ENCODE assay signal across 10 mouse cellular contexts in genomic region chr10:4268140-4268539, GRCm38 (mm10). TPM values are rescaled to one million over a fixed set of nuclear protein-coding genes. Genes with fewer than 3 reads are reported as not detected.
A peak's percentile ranks its signal among the peaks of the same experiment; 100 is the strongest.
DNase-seq lines count a peak whose midpoint lies in the region; ATAC-seq lines count a peak whose summit lies in the region.
"Had no signal": no experiment of that assay in that cellular context is flagged by ENCODE, and none has a peak within 500 bp of the region (broad histone marks: within the 10 kb centered on the region; RNA-seq: fewer than 3 reads in every experiment).

No protein-coding gene starts in this region.

- no peak for DNase-seq in heart, embryonic 10.5 days (ENCODE audit: low spot score)
- no peak for DNase-seq in midbrain, embryonic 10.5 days (ENCODE audit: low spot score)
- DNase-seq in left cerebral cortex, postnatal 25 days (ENCODE audit: low spot score in 2 of 2): no peak
- DNase-seq in urinary bladder, postnatal 10 days (ENCODE audit: low spot score): no peak
- DNase-seq: retina, postnatal 1 day; spleen, adult 18-20 months had no signal

- H3K4me3 ChIP-seq in heart, embryonic 14.5 days (ENCODE audit: control insufficient read depth in 1 of 2, insufficient read depth in 1 of 2, low read depth in 1 of 2, low read length in 2 of 2): no peak overlapping the region
- no peak overlapping the region for H3K4me3 ChIP-seq in heart, embryonic 10.5 days
- no peak overlapping the region for H3K4me3 ChIP-seq in midbrain, embryonic 13.5 days (replicated peaks)
- no peak overlapping the region for H3K4me3 ChIP-seq in midbrain, embryonic 10.5 days
- peak overlapping the region; percentile 72; the same call in 1 of the 2 replicates for H3K4me3 ChIP-seq in intestine, embryonic 16.5 days (ENCODE audit: low read length)
- H3K4me3 ChIP-seq in stomach, embryonic 16.5 days (replicated peaks; ENCODE audit: low read length): 0 out of 2 replicates have a peak overlapping the region, but pooled peaks have one; percentile 72

- H3K9me3 ChIP-seq in heart, embryonic 14.5 days (ENCODE audit: control insufficient read depth, low read length): no peaks in the 10 kb centered on the region
- no peaks in the 10 kb centered on the region for H3K9me3 ChIP-seq in heart, embryonic 10.5 days
- no peaks in the 10 kb centered on the region for H3K9me3 ChIP-seq in midbrain, embryonic 13.5 days
- no peaks in the 10 kb centered on the region for H3K9me3 ChIP-seq in midbrain, embryonic 10.5 days (replicated peaks)
- no peaks in the 10 kb centered on the region for H3K9me3 ChIP-seq in intestine, embryonic 16.5 days (ENCODE audit: control insufficient read depth, low read length)
- H3K9me3 ChIP-seq in stomach, embryonic 16.5 days (replicated peaks; ENCODE audit: control insufficient read depth, low read length): no peaks in the 10 kb centered on the region

- WGBS in heart, embryonic 14.5 days: 86% methylated on average over 7 of the region's 7 CpGs
- 89% methylated on average over 7 of the region's 7 CpGs for WGBS in heart, embryonic 10.5 days
- 98% methylated on average over 7 of the region's 7 CpGs for WGBS in midbrain, embryonic 13.5 days
- 95% methylated on average over 7 of the region's 7 CpGs for WGBS in midbrain, embryonic 10.5 days
- 91% methylated on average over 7 of the region's 7 CpGs for WGBS in intestine, embryonic 16.5 days
- 89% methylated on average over 7 of the region's 7 CpGs for WGBS in stomach, embryonic 16.5 days

- H3K27ac ChIP-seq in heart, embryonic 14.5 days (replicated peaks in 1 of 2; ENCODE audit: control insufficient read depth in 1 of 2, insufficient read depth in 1 of 2, low read depth in 2 of 2, low read length in 2 of 2): no peak overlapping the region
- no peak overlapping the region for H3K27ac ChIP-seq in heart, embryonic 10.5 days
- H3K27ac ChIP-seq in midbrain, embryonic 13.5 days: no peak overlapping the region
- no peak overlapping the region for H3K27ac ChIP-seq in midbrain, embryonic 10.5 days (replicated peaks)
- H3K27ac ChIP-seq in intestine, embryonic 16.5 days (ENCODE audit: low read length): no peak overlapping the region
- H3K27ac ChIP-seq in stomach, embryonic 16.5 days (ENCODE audit: low read length): no peak overlapping the region

- peaks cover 4 to 10% of the 10 kb centered on the region in 2 experiments; a peak in 2 of 4 replicates for H3K4me1 ChIP-seq in heart, embryonic 14.5 days (ENCODE audit: control insufficient read depth in 2 of 2, insufficient read depth in 2 of 2, low read length in 2 of 2)
- H3K4me1 ChIP-seq in heart, embryonic 10.5 days: peaks cover 16% of the 10 kb centered on the region
- H3K4me1 ChIP-seq in midbrain, embryonic 13.5 days (replicated peaks): peaks cover 18% of the 10 kb centered on the region
- peaks cover 19% of the 10 kb centered on the region for H3K4me1 ChIP-seq in midbrain, embryonic 10.5 days
- H3K4me1 ChIP-seq in intestine, embryonic 16.5 days (ENCODE audit: control insufficient read depth, insufficient read depth, low read length): peaks cover 4% of the 10 kb centered on the region; the same call in 1 of the 2 replicates
- 0 out of 2 replicates have a peak, but pooled peaks cover 3% of the 10 kb centered on the region for H3K4me1 ChIP-seq in stomach, embryonic 16.5 days (ENCODE audit: control insufficient read depth, insufficient read depth, low read length)

- H3K36me3 ChIP-seq in heart, embryonic 14.5 days (ENCODE audit: control insufficient read depth, insufficient read depth, low read length): no peaks in the 10 kb centered on the region
- H3K36me3 ChIP-seq in heart, embryonic 10.5 days: no peaks in the 10 kb centered on the region
- H3K36me3 ChIP-seq in midbrain, embryonic 13.5 days: no peaks in the 10 kb centered on the region
- H3K36me3 ChIP-seq in midbrain, embryonic 10.5 days: no peaks in the 10 kb centered on the region
- no peaks in the 10 kb centered on the region for H3K36me3 ChIP-seq in intestine, embryonic 16.5 days (ENCODE audit: control insufficient read depth, insufficient read depth, low read length)
- H3K36me3 ChIP-seq in stomach, embryonic 16.5 days (ENCODE audit: control insufficient read depth, insufficient read depth, low read length): no peaks in the 10 kb centered on the region; the same call in 1 of the 2 replicates

- no peak overlapping the region for H3K9ac ChIP-seq in heart, embryonic 14.5 days (ENCODE audit: low read length)
- no peak overlapping the region for H3K9ac ChIP-seq in midbrain, embryonic 13.5 days (replicated peaks)
- H3K9ac ChIP-seq in intestine, embryonic 16.5 days (ENCODE audit: low read depth, low read length): no peak overlapping the region
- no peak overlapping the region for H3K9ac ChIP-seq in stomach, embryonic 16.5 days (ENCODE audit: low read length)

- H3K27me3 ChIP-seq in heart, embryonic 14.5 days (ENCODE audit: control insufficient read depth, insufficient read depth, low read length): no peaks in the 10 kb centered on the region
- no peaks in the 10 kb centered on the region for H3K27me3 ChIP-seq in heart, embryonic 10.5 days (ENCODE audit: insufficient read depth, poor library complexity, severe bottlenecking)
- no peaks in the 10 kb centered on the region for H3K27me3 ChIP-seq in midbrain, embryonic 13.5 days
- peaks cover 34% of the 10 kb centered on the region for H3K27me3 ChIP-seq in midbrain, embryonic 10.5 days (ENCODE audit: low read depth, poor library complexity, severe bottlenecking)
- H3K27me3 ChIP-seq in intestine, embryonic 16.5 days (replicated peaks; ENCODE audit: control insufficient read depth, insufficient read depth, low read length): no peaks in the 10 kb centered on the region
- peaks cover 3% of the 10 kb centered on the region; the same call in 1 of the 2 replicates for H3K27me3 ChIP-seq in stomach, embryonic 16.5 days (ENCODE audit: control insufficient read depth, insufficient read depth, low read length)

- H3K4me2 ChIP-seq in heart, embryonic 14.5 days (ENCODE audit: low read length): peak overlapping the region; percentile 99; the same call in 1 of the 2 replicates
- H3K4me2 ChIP-seq in midbrain, embryonic 13.5 days (replicated peaks): peak overlapping the region; percentile 88
- peak overlapping the region; percentile 94; the same call in 1 of the 2 replicates for H3K4me2 ChIP-seq in intestine, embryonic 16.5 days (ENCODE audit: low read depth, low read length)
- H3K4me2 ChIP-seq in stomach, embryonic 16.5 days (ENCODE audit: low read depth, low read length): peak overlapping the region; percentile 84

- ATAC-seq in heart, embryonic 14.5 days (ENCODE audit: insufficient number of reproducible peaks, insufficient read depth, low FRiP score, low read depth): no peak
- ATAC-seq in midbrain, embryonic 13.5 days: no peak
- ATAC-seq in intestine, embryonic 16.5 days: no peak
- no peak for ATAC-seq in stomach, embryonic 16.5 days (ENCODE audit: insufficient read depth, low FRiP score)

- intact Hi-C loops in left cerebral cortex, postnatal 25 days (cut with DNase I): no loop called here

RNA-seq across cellular contexts. Expression of gene Akap12, which starts 2.0 kb away (rescaled TPM):
- 28.3 and 34.7 TPM in 2 replicates for polyA plus RNA-seq in heart, embryonic 14.5 days (2014; fragmentation: Nextera tagmentation; extraction: Ambion mirVana)
- polyA plus RNA-seq in heart, embryonic 10.5 days (2016; fragmentation: Nextera tagmentation; extraction: Ambion mirVana): 49.6 and 60.0 TPM in 2 replicates
- 29.2 and 30.0 TPM in 2 replicates for polyA plus RNA-seq in midbrain, embryonic 13.5 days (2015; fragmentation: Nextera tagmentation; extraction: Ambion mirVana)
- 30.9 and 40.7 TPM in 2 replicates for polyA plus RNA-seq in midbrain, embryonic 10.5 days (2016; fragmentation: Nextera tagmentation; extraction: Ambion mirVana)
- 32.5 and 37.0 TPM in 2 replicates for polyA plus RNA-seq in intestine, embryonic 16.5 days (2015; fragmentation: Nextera tagmentation; extraction: Ambion mirVana)
- polyA plus RNA-seq in stomach, embryonic 16.5 days (2015; fragmentation: Nextera tagmentation; extraction: Ambion mirVana): 68.1 and 71.4 TPM in 2 replicates
- total RNA-seq in left cerebral cortex, postnatal 25 days (2021): 10 to 100 TPM; 13.2 to 15.1 TPM

Comparison
In these comparisons a context has a peak if more than half of its experiments do, and no peak if none do; other contexts are left out.
1. H3K4me3 ChIP-seq: peak in intestine, embryonic 16.5 days (single experiment) and stomach, embryonic 16.5 days (single experiment); none in heart, embryonic 14.5 days (0 of 2), heart, embryonic 10.5 days (single experiment), midbrain, embryonic 13.5 days (single experiment) and midbrain, embryonic 10.5 days (single experiment).
2. Peak in every context shown above with its lines, with median percentiles within 50 percentile points of each other: H3K4me2 ChIP-seq.